Comparison of ENCODE assay signal across 8 mouse cellular contexts in genomic region chr1:134987173-134987961, GRCm38 (mm10). TPM values are rescaled to one million over a fixed set of nuclear protein-coding genes. Genes with fewer than 3 reads are reported as not detected.
A peak's percentile ranks its signal among the peaks of the same experiment; 100 is the strongest.
DNase-seq lines count a peak whose midpoint lies in the region; ATAC-seq and TF ChIP-seq lines count a peak whose summit lies in the region.

No protein-coding gene starts in this region.

- H3K4me2 ChIP-seq in CH12.LX (ENCODE audit: insufficient read depth, low read depth, poor library complexity, severe bottlenecking), result no peak overlapping the region
- H3K4me2 ChIP-seq in liver, embryonic 15.5 days, result peak overlapping the region; percentile 65

- in situ Hi-C loops in CH12.LX (cut with MboI; ENCODE audit: low pct_ligation_motif_present, low pct_unique_long_range_greater_than_20kb, low sequenced_read_pairs), result no loop called here

- H3K9me3 ChIP-seq in CH12.LX (replicated peaks; ENCODE audit: low read length), result no peaks in the 10 kb centered on the region
- no peaks in the 10 kb centered on the region for H3K9me3 ChIP-seq in forebrain, embryonic 10.5 days
- no peaks in the 10 kb centered on the region for H3K9me3 ChIP-seq in liver, embryonic 15.5 days (replicated peaks)

- DNase-seq in CH12.LX (ENCODE audit: extremely low read depth), result no peak
- DNase-seq in brain, adult 2 months (ENCODE audit: low read depth, low spot score), result peak; percentile 78
- DNase-seq in forebrain, embryonic 10.5 days (ENCODE audit: extremely low spot score, low spot score), result peak; percentile 70
- peak; percentile 73 to 74 for DNase-seq in heart, postnatal 14 days
- DNase-seq in kidney, postnatal 25 days, result peak; percentile 54 to 70
- DNase-seq in neural tube, embryonic 10.5 days (ENCODE audit: extremely low spot score, low spot score), result peak; percentile 75
- DNase-seq in testis, postnatal 10 days (ENCODE audit: low spot score), result peak; percentile 69

- peaks cover 6 to 24% of the 10 kb centered on the region in 2 experiments for H3K4me1 ChIP-seq in CH12.LX (ENCODE audit: control insufficient read depth in 1 of 2, insufficient read depth in 2 of 2)
- H3K4me1 ChIP-seq in forebrain, embryonic 10.5 days, result peaks cover 18% of the 10 kb centered on the region
- peaks cover 10% of the 10 kb centered on the region for H3K4me1 ChIP-seq in liver, embryonic 15.5 days (replicated peaks)

- H3K9ac ChIP-seq in CH12.LX (ENCODE audit: insufficient read depth, low read depth), result no peak overlapping the region
- no peak overlapping the region for H3K9ac ChIP-seq in liver, embryonic 15.5 days

- TF ChIP-seq EP300 in CH12.LX (IDR thresholded peaks at IDR 0.05; ENCODE audit: low read length), result no peak

- no peak for TF ChIP-seq RAD21 in CH12.LX (IDR thresholded peaks at IDR 0.05; ENCODE audit: low read depth, low read length)

- peaks cover 4% of the 10 kb centered on the region for H3K27me3 ChIP-seq in CH12.LX (replicated peaks)
- peaks cover 61% of the 10 kb centered on the region for H3K27me3 ChIP-seq in forebrain, embryonic 10.5 days (ENCODE audit: poor library complexity, severe bottlenecking)
- H3K27me3 ChIP-seq in liver, embryonic 15.5 days, result peaks cover 48% of the 10 kb centered on the region

- WGBS in forebrain, embryonic 10.5 days, result 33% methylated on average over 48 of the region's 48 CpGs
- 27% methylated on average over 48 of the region's 48 CpGs for WGBS in liver, embryonic 15.5 days (ENCODE audit: insufficient replicate concordance)

- no peak for TF ChIP-seq POLR2A in CH12.LX (IDR thresholded peaks at IDR 0.05; ENCODE audit: low read depth, low read length)

- H3K79me2 ChIP-seq in CH12.LX (replicated peaks; ENCODE audit: control insufficient read depth, extremely low read depth, insufficient read depth, poor library complexity, severe bottlenecking), result no peaks in the 10 kb centered on the region

- no peak overlapping the region for H3K27ac ChIP-seq in CH12.LX (ENCODE audit: insufficient read depth, low read depth)
- peak overlapping the region; percentile 79 for H3K27ac ChIP-seq in forebrain, embryonic 10.5 days
- H3K27ac ChIP-seq in liver, embryonic 15.5 days (replicated peaks), result no peak overlapping the region

- no peaks in the 10 kb centered on the region for H3K36me3 ChIP-seq in CH12.LX (replicated peaks in 1 of 2; ENCODE audit: control insufficient read depth in 1 of 2, insufficient read depth in 1 of 2, low read length in 1 of 2)
- no peaks in the 10 kb centered on the region for H3K36me3 ChIP-seq in forebrain, embryonic 10.5 days (replicated peaks)
- H3K36me3 ChIP-seq in liver, embryonic 15.5 days (replicated peaks), result no peaks in the 10 kb centered on the region

- dilution Hi-C loops in CH12.LX (cut with MboI; ENCODE audit: extremely low pct_ligation_motif_present, extremely low pct_unique_long_range_greater_than_20kb, low sequenced_read_pairs), result no loop called here

- TF ChIP-seq CTCF in CH12.LX (conservative IDR thresholded peaks at IDR 0.05 in 1 of 2, IDR thresholded peaks at IDR 0.05 in 1 of 2; ENCODE audit: low read depth in 2 of 2, low read length in 2 of 2), result no peak

- H3K4me3 ChIP-seq in CH12.LX (replicated peaks in 1 of 3; ENCODE audit: low read depth in 2 of 3, low read length in 2 of 3, poor library complexity in 1 of 3), result no peak overlapping the region
- peak overlapping the region; percentile 59 for H3K4me3 ChIP-seq in forebrain, embryonic 10.5 days
- H3K4me3 ChIP-seq in liver, embryonic 15.5 days (replicated peaks), result peak overlapping the region; percentile 37

- peak; percentile 18; the same call in 1 of the 2 replicates for ATAC-seq in liver, embryonic 15.5 days (ENCODE audit: insufficient read depth)

- intact Hi-C loops in heart, postnatal 14 days (cut with DNase I), result loop anchor here (10.0 kb wide), 1 partner anchor 377 kb away; no protein-coding TSS in a partner anchor

TF ChIP-seq in CH12.LX, 34 proteins besides CTCF, POLR2A, EP300 and RAD21:
- TF ChIP-seq RCOR1 (conservative IDR thresholded peaks at IDR 0.05; ENCODE audit: low read depth, low read length), result no peak
- TF ChIP-seq NRF1 (IDR thresholded peaks at IDR 0.05; ENCODE audit: low read depth, low read length), result peak; percentile 63

RNA-seq across cellular contexts. Expression of gene Ube2t, which starts 25.0 kb away (rescaled TPM):
- total RNA-seq in CH12.LX (2012; rRNA removed) (25.8 and 28.8 TPM in 2 replicates), CH12.LX (2014; rRNA removed) (38.7 and 40.2 TPM in 2 replicates)
- polyA plus RNA-seq in CH12.LX (2012; ENCODE audit: insufficient read length, low read depth), result 17.0 and 19.2 TPM in 2 replicates
- 58.0 and 58.9 TPM in 2 replicates for polyA plus RNA-seq in forebrain, embryonic 10.5 days (2016; fragmentation: Nextera tagmentation; extraction: Ambion mirVana)
- total RNA-seq in heart, postnatal 14 days (2021), result 1 to 10 TPM; 6.0 to 6.3 TPM
- polyA plus RNA-seq in liver, embryonic 15.5 days (2015; fragmentation: Nextera tagmentation; extraction: Ambion mirVana), result 32.5 and 34.0 TPM in 2 replicates

RNA-seq across cellular contexts. Expression of gene Ppp1r12b, which starts 31.6 kb away (rescaled TPM):
- total RNA-seq in CH12.LX (2012; rRNA removed) (1.5 and 1.6 TPM in 2 replicates), CH12.LX (2014; rRNA removed) (0.64 and 1.3 TPM in 2 replicates)
- polyA plus RNA-seq in CH12.LX (2012; ENCODE audit: insufficient read length, low read depth), result 1.4 and 1.8 TPM in 2 replicates
- 5.8 and 6.5 TPM in 2 replicates for polyA plus RNA-seq in forebrain, embryonic 10.5 days (2016; fragmentation: Nextera tagmentation; extraction: Ambion mirVana)
- 100 to 1,000 TPM; 140 to 142 TPM for total RNA-seq in heart, postnatal 14 days (2021)
- polyA plus RNA-seq in liver, embryonic 15.5 days (2015; fragmentation: Nextera tagmentation; extraction: Ambion mirVana), result 2.3 and 2.5 TPM in 2 replicates

Comparison
In these comparisons a context has a peak if more than half of its experiments do, and no peak if none do; other contexts are left out.
1. H3K4me3 ChIP-seq: peak in forebrain, embryonic 10.5 days (single experiment) and liver, embryonic 15.5 days (single experiment); none in CH12.LX (0 of 3).